Mouse (Mus musculus) thymus, adult 2 months (tissue): Measurements from ENCODE around the gene Syne2.

Experiments used
- CTCF ChIP-seq: fragments of 200-500 bp; IDR thresholded peaks from 2 replicates; pipeline ENCODE4 v1.5.1; 2012; ENCODE audit warnings: mild to moderate bottlenecking, control low read depth, low read length, moderate library complexity, borderline replicate concordance; ENCODE audit not compliant: control insufficient read depth, poor library complexity, insufficient read depth; ENCODE audit errors: extremely low read depth
- POLR2A ChIP-seq: fragments of 200-500 bp; IDR thresholded peaks from 2 replicates; pipeline ENCODE4 v1.6.1; 2012; ENCODE audit warnings: mild to moderate bottlenecking, low read length, control low read depth, moderate library complexity; ENCODE audit not compliant: control insufficient read depth, poor library complexity, insufficient read depth; ENCODE audit errors: extremely low read depth

GRCm38 (mm10) chr12:76048672-76049071, 230.7 kb downstream of the Syne2 start:
- TF ChIP-seq POLR2A, result no peak
- no peak for TF ChIP-seq CTCF
